Mouse (Mus musculus): Measurements from ENCODE around the gene Exoc6.
A peak's percentile ranks its signal among the peaks of the same experiment; 100 is the strongest.
"Not testable (repeated sequence)": the region's sequence is repeated elsewhere in the genome, so short reads cannot be mapped to it uniquely, and the experiment has no call there.

The Exoc6 gene

GRCm38 (mm10) chr19:37540201-37540600 lies 10.0 kb upstream of the Exoc6 start:
- DNase-seq = no peak

- DNase-seq = no peak
These were observed 6.5 kb upstream of the Exoc6 start for GRCm38 (mm10) chr19:37543537-37544326.

GRCm38 (mm10) chr19:37544476-37544875 lies 5.7 kb upstream of the Exoc6 start:
- no peak for DNase-seq

GRCm38 (mm10) chr19:37545231-37545630 lies 5.0 kb upstream of the Exoc6 start:
- no peak for DNase-seq

GRCm38 (mm10) chr19:37545725-37546124 lies 4.5 kb upstream of the Exoc6 start:
- DNase-seq = no peak

- no peak for DNase-seq
These were observed 3.4 kb upstream of the Exoc6 start for GRCm38 (mm10) chr19:37546776-37547175.

GRCm38 (mm10) chr19:37551040-37551566 lies 885 bp downstream of the Exoc6 start:
- no peak for DNase-seq

GRCm38 (mm10) chr19:37553376-37554265 lies 3.4 kb downstream of the Exoc6 start:
- DNase-seq = no peak

- not testable (repeated sequence) for DNase-seq
These were observed 4.0 kb downstream of the Exoc6 start for GRCm38 (mm10) chr19:37554266-37554650.

- no peak for DNase-seq
These were observed 5.8 kb downstream of the Exoc6 start for GRCm38 (mm10) chr19:37555863-37556566.

GRCm38 (mm10) chr19:37557898-37558297 lies 7.7 kb downstream of the Exoc6 start:
- DNase-seq = no peak

- DNase-seq = no peak
These were observed 9.3 kb downstream of the Exoc6 start for GRCm38 (mm10) chr19:37559286-37560079.

- no peak for DNase-seq
These were observed 9.8 kb downstream of the Exoc6 start for GRCm38 (mm10) chr19:37560080-37560427.

GRCm38 (mm10) chr19:37561106-37561892 lies 11.1 kb downstream of the Exoc6 start:
- DNase-seq = no peak

- DNase-seq = peak; percentile 29 to 51
These were observed 13.5 kb downstream of the Exoc6 start for GRCm38 (mm10) chr19:37563763-37564162.

- DNase-seq = no peak
These were observed 15.6 kb downstream of the Exoc6 start for GRCm38 (mm10) chr19:37565806-37566205.

GRCm38 (mm10) chr19:37569186-37569754 lies 19.1 kb downstream of the Exoc6 start:
- DNase-seq = no peak

GRCm38 (mm10) chr19:37570966-37571718 lies 20.9 kb downstream of the Exoc6 start:
- no peak for DNase-seq

GRCm38 (mm10) chr19:37574802-37575201 lies 24.6 kb downstream of the Exoc6 start:
- DNase-seq = no peak

- DNase-seq = no peak
These were observed 29.4 kb downstream of the Exoc6 start for GRCm38 (mm10) chr19:37579607-37580006.

Measured in cerebellum, postnatal 36 days (tissue).